Mouse (Mus musculus): Measurements from ENCODE around the gene Apol8. TPM values are rescaled to one million over a fixed set of nuclear protein-coding genes. Genes with fewer than 3 reads are reported as not detected.
"Not testable (repeated sequence)": the region's sequence is repeated elsewhere in the genome, so short reads cannot be mapped to it uniquely, and the experiment has no call there.

The Apol8 gene
- polyA plus RNA-seq, 1 experiment, result 0.17 TPM

- no peaks in the 10 kb centered on the region for H3K4me1 ChIP-seq (ENCODE audit: control insufficient read depth, insufficient read depth, low read length)
- H3K27me3 ChIP-seq (ENCODE audit: control insufficient read depth, insufficient read depth, low read length), result no peaks in the 10 kb centered on the region
- H3K27ac ChIP-seq (ENCODE audit: control insufficient read depth, insufficient read depth, low read depth, low read length), result no peak overlapping the region
- no peaks in the 10 kb centered on the region for H3K36me3 ChIP-seq (ENCODE audit: control insufficient read depth, insufficient read depth, low read length)
- H3K4me3 ChIP-seq (ENCODE audit: control insufficient read depth, low read depth, low read length), result no peak overlapping the region
- TF ChIP-seq CTCF (IDR thresholded peaks at IDR 0.05; ENCODE audit: control insufficient read depth, insufficient read depth, insufficient replicate concordance, low read depth, low read length), result no peak
- no peak for TF ChIP-seq POLR2A (IDR thresholded peaks at IDR 0.05; ENCODE audit: control insufficient read depth, low read depth, low read length)
Observed at GRCm38 (mm10) chr15:77731605-77732004, 25.2 kb downstream of the Apol8 start.

GRCm38 (mm10) chr15:77728739-77729138 lies 28.1 kb downstream of the Apol8 start, which contains the start of gene Apol9b:
TSS of gene Apol9b (plus strand) at chr15:77729039.
- not testable (repeated sequence) for H3K4me3 ChIP-seq (ENCODE audit: control insufficient read depth, low read depth, low read length); H3K27ac ChIP-seq (ENCODE audit: control insufficient read depth, insufficient read depth, low read depth, low read length); H3K27me3 ChIP-seq (ENCODE audit: control insufficient read depth, insufficient read depth, low read length); H3K36me3 ChIP-seq (ENCODE audit: control insufficient read depth, insufficient read depth, low read length); H3K4me1 ChIP-seq (ENCODE audit: control insufficient read depth, insufficient read depth, low read length)

- H3K27me3 ChIP-seq (ENCODE audit: control insufficient read depth, insufficient read depth, low read length); H3K4me3 ChIP-seq (ENCODE audit: control insufficient read depth, low read depth, low read length); H3K4me1 ChIP-seq (ENCODE audit: control insufficient read depth, insufficient read depth, low read length); H3K36me3 ChIP-seq (ENCODE audit: control insufficient read depth, insufficient read depth, low read length); H3K27ac ChIP-seq (ENCODE audit: control insufficient read depth, insufficient read depth, low read depth, low read length): not testable (repeated sequence)
Observed at GRCm38 (mm10) chr15:77727745-77728144, 29.1 kb downstream of the Apol8 start.

GRCm38 (mm10) chr15:77727139-77727538 lies 29.7 kb downstream of the Apol8 start:
- not testable (repeated sequence) for H3K36me3 ChIP-seq (ENCODE audit: control insufficient read depth, insufficient read depth, low read length); H3K4me1 ChIP-seq (ENCODE audit: control insufficient read depth, insufficient read depth, low read length); H3K27ac ChIP-seq (ENCODE audit: control insufficient read depth, insufficient read depth, low read depth, low read length); H3K27me3 ChIP-seq (ENCODE audit: control insufficient read depth, insufficient read depth, low read length); H3K4me3 ChIP-seq (ENCODE audit: control insufficient read depth, low read depth, low read length)

GRCm38 (mm10) chr15:77725393-77726020 lies 31.3 kb downstream of the Apol8 start:
- not testable (repeated sequence) for H3K4me3 ChIP-seq (ENCODE audit: control insufficient read depth, low read depth, low read length); H3K27ac ChIP-seq (ENCODE audit: control insufficient read depth, insufficient read depth, low read depth, low read length); H3K36me3 ChIP-seq (ENCODE audit: control insufficient read depth, insufficient read depth, low read length); H3K4me1 ChIP-seq (ENCODE audit: control insufficient read depth, insufficient read depth, low read length); H3K27me3 ChIP-seq (ENCODE audit: control insufficient read depth, insufficient read depth, low read length)

GRCm38 (mm10) chr15:77724208-77724911 lies 32.4 kb downstream of the Apol8 start:
- H3K27ac ChIP-seq (ENCODE audit: control insufficient read depth, insufficient read depth, low read depth, low read length), result not testable (repeated sequence)

GRCm38 (mm10) chr15:77721509-77721908 lies 35.3 kb downstream of the Apol8 start:
- not testable (repeated sequence) for H3K36me3 ChIP-seq (ENCODE audit: control insufficient read depth, insufficient read depth, low read length)

More at GRCm38 (mm10) chr15:77724208-77724911, 32.4 kb downstream of the Apol8 start:
- not testable (repeated sequence) for H3K4me1 ChIP-seq (ENCODE audit: control insufficient read depth, insufficient read depth, low read length); H3K36me3 ChIP-seq (ENCODE audit: control insufficient read depth, insufficient read depth, low read length); H3K27me3 ChIP-seq (ENCODE audit: control insufficient read depth, insufficient read depth, low read length); H3K4me3 ChIP-seq (ENCODE audit: control insufficient read depth, low read depth, low read length)

GRCm38 (mm10) chr15:77718240-77718639 lies 38.6 kb downstream of the Apol8 start:
- not testable (repeated sequence) for H3K27ac ChIP-seq (ENCODE audit: control insufficient read depth, insufficient read depth, low read depth, low read length); H3K4me1 ChIP-seq (ENCODE audit: control insufficient read depth, insufficient read depth, low read length); H3K27me3 ChIP-seq (ENCODE audit: control insufficient read depth, insufficient read depth, low read length); H3K36me3 ChIP-seq (ENCODE audit: control insufficient read depth, insufficient read depth, low read length); H3K4me3 ChIP-seq (ENCODE audit: control insufficient read depth, low read depth, low read length)

More at GRCm38 (mm10) chr15:77721509-77721908, 35.3 kb downstream of the Apol8 start:
- H3K27ac ChIP-seq (ENCODE audit: control insufficient read depth, insufficient read depth, low read depth, low read length); H3K4me1 ChIP-seq (ENCODE audit: control insufficient read depth, insufficient read depth, low read length); H3K27me3 ChIP-seq (ENCODE audit: control insufficient read depth, insufficient read depth, low read length); H3K4me3 ChIP-seq (ENCODE audit: control insufficient read depth, low read depth, low read length): not testable (repeated sequence)

GRCm38 (mm10) chr15:77708936-77709335 lies 47.9 kb downstream of the Apol8 start:
- not testable (repeated sequence) for H3K4me1 ChIP-seq (ENCODE audit: control insufficient read depth, insufficient read depth, low read length); H3K27me3 ChIP-seq (ENCODE audit: control insufficient read depth, insufficient read depth, low read length); H3K4me3 ChIP-seq (ENCODE audit: control insufficient read depth, low read depth, low read length); H3K36me3 ChIP-seq (ENCODE audit: control insufficient read depth, insufficient read depth, low read length); H3K27ac ChIP-seq (ENCODE audit: control insufficient read depth, insufficient read depth, low read depth, low read length)

- H3K36me3 ChIP-seq (ENCODE audit: control insufficient read depth, insufficient read depth, low read length); H3K4me3 ChIP-seq (ENCODE audit: control insufficient read depth, low read depth, low read length); H3K4me1 ChIP-seq (ENCODE audit: control insufficient read depth, insufficient read depth, low read length); H3K27ac ChIP-seq (ENCODE audit: control insufficient read depth, insufficient read depth, low read depth, low read length); H3K27me3 ChIP-seq (ENCODE audit: control insufficient read depth, insufficient read depth, low read length): not testable (repeated sequence)
Observed at GRCm38 (mm10) chr15:77705306-77705705, 51.5 kb downstream of the Apol8 start.

GRCm38 (mm10) chr15:77698656-77699055 lies 58.1 kb downstream of the Apol8 start, which contains the start of gene Apol7e:
TSS of gene Apol7e (plus strand) at chr15:77698857.
- H3K4me3 ChIP-seq (ENCODE audit: control insufficient read depth, low read depth, low read length); H3K27ac ChIP-seq (ENCODE audit: control insufficient read depth, insufficient read depth, low read depth, low read length); H3K36me3 ChIP-seq (ENCODE audit: control insufficient read depth, insufficient read depth, low read length); H3K27me3 ChIP-seq (ENCODE audit: control insufficient read depth, insufficient read depth, low read length); H3K4me1 ChIP-seq (ENCODE audit: control insufficient read depth, insufficient read depth, low read length): not testable (repeated sequence)

Data from testis, adult 2 months (tissue).